29 mouse cellular contexts compared by ENCODE assay signal in the genomic region with DNA sequence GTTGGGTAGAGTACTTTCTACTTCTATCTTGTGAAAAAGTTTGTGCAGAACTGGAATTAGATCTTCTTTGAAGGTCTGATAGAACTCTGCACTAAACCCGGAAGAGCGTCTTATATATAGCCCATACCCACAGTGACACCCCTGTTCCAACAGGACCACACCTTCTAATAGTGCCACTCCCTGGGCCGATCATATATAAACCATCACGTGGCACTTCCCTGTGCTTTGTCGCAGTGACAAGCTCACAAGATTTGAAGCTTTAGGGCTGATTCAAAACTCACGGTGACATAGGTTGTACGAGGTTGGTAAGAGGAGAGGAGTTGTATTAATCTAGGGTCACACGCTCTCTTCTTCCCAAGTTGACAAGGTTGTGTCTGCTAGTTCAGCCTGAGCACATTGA. TPM values are rescaled to one million over a fixed set of nuclear protein-coding genes. Genes with fewer than 3 reads are reported as not detected.
"Had no signal": no experiment of that assay in that cellular context is flagged by ENCODE, and none has a peak within 500 bp of the region (broad histone marks: within the 10 kb centered on the region; RNA-seq: fewer than 3 reads in every experiment).

No protein-coding gene starts in this region.

RNA-seq across cellular contexts. Expression of gene Gm17364, which starts 12.2 kb away (rescaled TPM):
- polyA plus RNA-seq: limb, embryonic 10.5 days; limb, embryonic 11.5 days; limb, embryonic 12.5 days; limb, embryonic 13.5 days; limb, embryonic 14.5 days; limb, embryonic 15.5 days; liver, adult 2 months; liver, embryonic 11.5 days; liver, embryonic 12.5 days; liver, embryonic 13.5 days; liver, embryonic 14.5 days; liver, embryonic 15.5 days; liver, embryonic 16.5 days; liver, postnatal 0 days; lung, adult 2 months; lung, embryonic 14.5 days; lung, embryonic 15.5 days; lung, embryonic 16.5 days; lung, postnatal 0 days; macrophage; midbrain, embryonic 10.5 days; midbrain, embryonic 11.5 days; midbrain, embryonic 12.5 days; midbrain, embryonic 13.5 days; midbrain, embryonic 14.5 days; midbrain, embryonic 15.5 days; midbrain, embryonic 16.5 days; midbrain, postnatal 0 days; myocyte had no signal

RNA-seq across cellular contexts. Expression of gene Elovl2, which starts 41.4 kb away (rescaled TPM):
- polyA plus RNA-seq: myocyte had no signal
